ENCODE assay signal across 18 mouse cellular contexts in genomic region chr17:13722434-13722833, GRCm38 (mm10). TPM values are rescaled to one million over a fixed set of nuclear protein-coding genes. Genes with fewer than 3 reads are reported as not detected.
DNase-seq lines count a peak whose midpoint lies in the region; ATAC-seq lines count a peak whose summit lies in the region.
"Had no signal": no experiment of that assay in that cellular context is flagged by ENCODE, and none has a peak within 500 bp of the region (broad histone marks: within the 10 kb centered on the region; RNA-seq: fewer than 3 reads in every experiment).

No protein-coding gene starts in this region.

- H3K27ac ChIP-seq in neural tube, embryonic 11.5 days (ENCODE audit: low read depth, low read length) = no peak overlapping the region
- peak overlapping the region; percentile 2; the same call in 1 of the 2 replicates for H3K27ac ChIP-seq in hindbrain, embryonic 12.5 days
- H3K27ac ChIP-seq in midbrain, embryonic 13.5 days = peak overlapping the region; percentile 71
- H3K27ac ChIP-seq: embryonic facial prominence, embryonic 15.5 days; liver, embryonic 14.5 days had no signal

- ATAC-seq in neural tube, embryonic 11.5 days (ENCODE audit: insufficient read depth, low FRiP score, low TSS enrichment) = 0 out of 2 replicates have a peak, but pooled peaks have one; percentile 61
- peak; percentile 71 for ATAC-seq in hindbrain, embryonic 12.5 days (ENCODE audit: low FRiP score)
- peak; percentile 75 for ATAC-seq in midbrain, embryonic 13.5 days

- H3K36me3 ChIP-seq in neural tube, embryonic 11.5 days (ENCODE audit: control insufficient read depth, insufficient read depth, low read length) = no peaks in the 10 kb centered on the region
- H3K36me3 ChIP-seq in hindbrain, embryonic 12.5 days = no peaks in the 10 kb centered on the region
- no peaks in the 10 kb centered on the region for H3K36me3 ChIP-seq in midbrain, embryonic 13.5 days
- H3K36me3 ChIP-seq: embryonic facial prominence, embryonic 15.5 days; G1E had no signal

- H3K27me3 ChIP-seq in neural tube, embryonic 11.5 days (ENCODE audit: control insufficient read depth, insufficient read depth, low read length) = no peaks in the 10 kb centered on the region
- H3K27me3 ChIP-seq in hindbrain, embryonic 12.5 days = no peaks in the 10 kb centered on the region
- H3K27me3 ChIP-seq in midbrain, embryonic 13.5 days = no peaks in the 10 kb centered on the region
- H3K27me3 ChIP-seq: embryonic facial prominence, embryonic 15.5 days had no signal

- no peaks in the 10 kb centered on the region for H3K9me3 ChIP-seq in neural tube, embryonic 11.5 days (ENCODE audit: control insufficient read depth, low read length)
- no peaks in the 10 kb centered on the region for H3K9me3 ChIP-seq in hindbrain, embryonic 12.5 days (replicated peaks)
- no peaks in the 10 kb centered on the region for H3K9me3 ChIP-seq in midbrain, embryonic 13.5 days
- H3K9me3 ChIP-seq: embryonic facial prominence, embryonic 15.5 days had no signal

- H3K4me2 ChIP-seq in neural tube, embryonic 11.5 days (ENCODE audit: low read depth) = no peak overlapping the region
- H3K4me2 ChIP-seq in hindbrain, embryonic 12.5 days (replicated peaks) = no peak overlapping the region
- no peak overlapping the region for H3K4me2 ChIP-seq in midbrain, embryonic 13.5 days (replicated peaks)
- H3K4me2 ChIP-seq: embryonic facial prominence, embryonic 15.5 days; heart, embryonic 11.5 days had no signal

- H3K4me1 ChIP-seq in neural tube, embryonic 11.5 days (ENCODE audit: control insufficient read depth, insufficient read depth, low read length) = 0 out of 2 replicates have a peak, but pooled peaks cover 2% of the 10 kb centered on the region
- peaks cover 21% of the 10 kb centered on the region for H3K4me1 ChIP-seq in hindbrain, embryonic 12.5 days
- peaks cover 31% of the 10 kb centered on the region for H3K4me1 ChIP-seq in midbrain, embryonic 13.5 days (replicated peaks)
- H3K4me1 ChIP-seq: embryonic facial prominence, embryonic 15.5 days had no signal

- DNase-seq in neural tube, embryonic 11.5 days (ENCODE audit: low spot score) = no peak
- DNase-seq in neural tube, embryonic 10.5 days (ENCODE audit: extremely low spot score, low spot score) = no peak
- DNase-seq in retina, postnatal 1 day = peak; percentile 32
- no peak for DNase-seq in adrenal gland, postnatal 10 days
- DNase-seq in cerebellum, adult 9-10 months = no peak
- DNase-seq in c-Kit-positive CD71-positive TER-119-positive erythroid progenitor cells, embryonic 14.5 days (ENCODE audit: low spot score) = no peak
- DNase-seq: adrenal gland, postnatal 14 days; heart, postnatal 4 days; kidney, adult 8-10 months; lung, postnatal 10 days; thymus, postnatal 14 days had no signal

- no peak overlapping the region for H3K4me3 ChIP-seq in neural tube, embryonic 11.5 days (ENCODE audit: low read depth, low read length)
- H3K4me3 ChIP-seq in hindbrain, embryonic 12.5 days = no peak overlapping the region
- no peak overlapping the region for H3K4me3 ChIP-seq in midbrain, embryonic 13.5 days (replicated peaks)
- H3K4me3 ChIP-seq: embryonic facial prominence, embryonic 15.5 days had no signal

- 38% methylated on average over 2 of the region's 2 CpGs for WGBS in neural tube, embryonic 11.5 days
- 13% methylated on average over 2 of the region's 2 CpGs for WGBS in hindbrain, embryonic 12.5 days
- 3% methylated on average over 2 of the region's 2 CpGs for WGBS in midbrain, embryonic 13.5 days

- H3K9ac ChIP-seq in neural tube, embryonic 11.5 days (ENCODE audit: low read length) = no peak overlapping the region
- H3K9ac ChIP-seq in hindbrain, embryonic 12.5 days = no peak overlapping the region
- H3K9ac ChIP-seq in midbrain, embryonic 13.5 days (replicated peaks) = no peak overlapping the region
- H3K9ac ChIP-seq: embryonic facial prominence, embryonic 15.5 days; liver, embryonic 14.5 days had no signal

RNA-seq across cellular contexts. Expression of gene Afdn, which starts 37.9 kb away (rescaled TPM):
- 90.1 and 95.5 TPM in 2 replicates for polyA plus RNA-seq in neural tube, embryonic 11.5 days (2014; fragmentation: Nextera tagmentation; extraction: Ambion mirVana)
- polyA plus RNA-seq in hindbrain, embryonic 12.5 days (2016; fragmentation: Nextera tagmentation; extraction: Ambion mirVana) = 153 and 156 TPM in 2 replicates
- polyA plus RNA-seq in midbrain, embryonic 13.5 days (2015; fragmentation: Nextera tagmentation; extraction: Ambion mirVana) = 158 and 165 TPM in 2 replicates
- 100 to 1,000 TPM; 103 to 152 TPM for total RNA-seq in adrenal gland, postnatal 10 days (2021)

RNA-seq across cellular contexts. Expression of gene Tcte2, which starts 39.2 kb away (rescaled TPM):
- 5.0 and 6.8 TPM in 2 replicates for polyA plus RNA-seq in neural tube, embryonic 11.5 days (2014; fragmentation: Nextera tagmentation; extraction: Ambion mirVana)
- polyA plus RNA-seq in hindbrain, embryonic 12.5 days (2016; fragmentation: Nextera tagmentation; extraction: Ambion mirVana) = 13.9 and 17.2 TPM in 2 replicates
- polyA plus RNA-seq in midbrain, embryonic 13.5 days (2015; fragmentation: Nextera tagmentation; extraction: Ambion mirVana) = 16.3 and 20.6 TPM in 2 replicates
- total RNA-seq in adrenal gland, postnatal 10 days (2021) = 1 to 10 TPM; 2.6 to 4.1 TPM
- total RNA-seq: common myeloid progenitor, adult 5-6 weeks had no signal
- polyA plus RNA-seq: G1E had no signal
